Mouse (Mus musculus) cerebellum, postnatal 4 days (tissue): ENCODE measurements around the gene Msgn1.

ENCODE experiments used
- DNase-seq, 2 experiments: peaks; one replicate each; pipeline ENCODE4 v3.0.0; 2022; ENCODE audit warnings: low spot score in 2 of 2, mixed read lengths in 1 of 2

Gene Msgn1

DNA sequence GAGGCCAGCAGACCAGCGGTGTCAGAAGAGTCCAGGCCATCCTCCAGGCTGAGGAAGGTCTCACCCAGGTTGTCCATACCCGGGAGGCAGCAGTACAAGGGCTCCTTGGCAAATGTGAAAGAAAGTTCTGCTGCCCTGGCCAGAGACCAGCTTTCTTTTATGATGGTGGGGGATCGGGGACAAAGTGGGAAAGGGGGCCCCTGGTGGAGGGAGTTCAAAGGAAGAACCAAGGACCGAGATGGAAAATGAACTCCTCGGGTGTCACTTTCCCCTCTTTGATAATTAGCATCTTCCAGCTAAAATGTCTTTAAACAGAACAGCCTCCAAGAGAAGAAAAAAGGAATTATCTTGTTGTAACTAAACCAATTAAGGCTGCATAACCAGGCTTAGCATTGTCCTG lies at the start of gene Msgn1:
Msgn1 (minus strand) TSS at position 101 of the 400 bp plus-strand sequence.
- no peak for DNase-seq

- DNase-seq: no peak
Observed at GRCm38 (mm10) chr12:11250322-11250721, 41.5 kb upstream of the Msgn1 start.

GRCm38 (mm10) chr12:11247460-11247859 lies 38.7 kb upstream of the Msgn1 start:
- no peak for DNase-seq

DNA sequence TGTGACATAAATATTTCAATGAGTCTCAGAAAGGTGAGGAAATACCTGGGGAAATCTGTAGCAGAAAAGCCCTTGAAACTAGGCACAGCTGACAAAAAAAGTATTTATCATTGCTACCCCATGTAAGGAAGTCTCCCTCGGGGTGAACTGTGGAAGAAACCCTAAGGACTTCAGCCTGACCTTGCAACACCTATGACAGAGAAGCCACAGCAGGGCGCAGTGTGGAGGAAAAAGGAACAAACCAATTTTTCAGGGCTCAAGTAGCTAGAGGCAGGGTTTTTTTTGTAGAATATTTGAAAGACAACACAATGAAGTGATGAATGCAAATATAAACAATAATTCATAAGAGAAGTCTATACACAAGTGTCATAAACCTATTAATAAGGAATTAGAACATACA lies 27.2 kb upstream of the Msgn1 start:
- no peak for DNase-seq

GRCm38 (mm10) chr12:11230267-11230666 lies 21.5 kb upstream of the Msgn1 start:
- no peak for DNase-seq

DNA sequence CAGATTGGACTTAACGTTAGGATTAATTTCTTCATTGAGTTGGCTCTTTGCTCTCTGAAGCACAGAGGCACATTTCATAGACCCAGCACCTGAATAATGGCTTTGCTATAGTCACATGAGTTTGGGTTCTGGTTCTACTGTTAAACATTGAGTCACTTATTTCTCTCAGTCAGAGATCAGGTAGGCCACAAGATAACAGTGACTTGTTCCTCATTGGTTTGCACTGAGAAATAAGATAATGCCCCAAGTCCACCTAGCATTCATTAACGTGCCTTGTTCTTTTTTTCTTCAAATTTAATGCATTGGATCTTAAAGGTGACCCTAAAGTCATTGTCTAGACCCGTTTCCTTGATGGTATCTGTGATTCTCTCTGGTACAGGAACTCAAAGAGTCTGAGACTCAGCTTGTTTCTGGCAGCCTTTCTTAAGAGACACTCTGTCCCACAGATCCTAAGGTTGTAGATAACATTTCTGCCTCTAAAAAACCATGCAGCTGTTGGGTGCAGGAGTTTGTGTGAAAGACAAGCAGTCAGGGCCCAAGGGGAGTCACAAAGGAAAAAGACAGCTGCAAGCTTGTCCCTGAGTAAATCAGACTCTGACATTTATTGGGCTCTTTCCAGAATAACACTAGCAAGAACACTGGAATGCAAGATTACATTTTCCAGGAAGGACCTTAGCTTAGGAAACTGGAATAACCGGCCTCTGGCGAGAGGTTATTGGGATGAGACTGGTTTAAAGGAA lies 17.9 kb upstream of the Msgn1 start:
- no peak for DNase-seq

- no peak for DNase-seq
Observed at GRCm38 (mm10) chr12:11226123-11226522, 17.4 kb upstream of the Msgn1 start.

DNA sequence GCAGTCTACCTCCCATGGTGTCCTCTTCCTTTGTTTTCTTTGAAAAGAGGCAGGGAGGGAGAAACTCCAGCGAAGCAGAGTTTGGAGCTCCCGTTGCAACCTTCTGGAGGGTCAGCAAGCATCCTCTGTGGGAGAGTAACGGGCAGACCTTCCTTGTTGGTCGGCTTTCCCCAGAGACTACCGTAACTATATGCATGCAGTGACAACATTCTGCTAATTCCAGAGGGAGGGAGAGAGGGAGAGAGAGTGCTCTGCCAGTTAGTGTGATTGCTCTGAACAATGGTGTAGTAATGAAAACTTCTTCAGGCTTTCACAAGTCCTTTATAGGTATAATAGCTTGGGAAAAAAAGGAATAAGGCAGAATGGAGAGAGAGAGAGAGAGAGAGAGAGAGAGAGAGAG lies 15.9 kb upstream of the Msgn1 start:
- DNase-seq: no peak

- DNase-seq: no peak
Observed at GRCm38 (mm10) chr12:11223090-11223489, 14.3 kb upstream of the Msgn1 start.

- no peak for DNase-seq
Observed at GRCm38 (mm10) chr12:11222566-11222965, 13.8 kb upstream of the Msgn1 start.

GRCm38 (mm10) chr12:11221524-11222330 lies 13.0 kb upstream of the Msgn1 start:
- no peak for DNase-seq

GRCm38 (mm10) chr12:11217726-11218250 lies 9.0 kb upstream of the Msgn1 start:
- DNase-seq: no peak

DNA sequence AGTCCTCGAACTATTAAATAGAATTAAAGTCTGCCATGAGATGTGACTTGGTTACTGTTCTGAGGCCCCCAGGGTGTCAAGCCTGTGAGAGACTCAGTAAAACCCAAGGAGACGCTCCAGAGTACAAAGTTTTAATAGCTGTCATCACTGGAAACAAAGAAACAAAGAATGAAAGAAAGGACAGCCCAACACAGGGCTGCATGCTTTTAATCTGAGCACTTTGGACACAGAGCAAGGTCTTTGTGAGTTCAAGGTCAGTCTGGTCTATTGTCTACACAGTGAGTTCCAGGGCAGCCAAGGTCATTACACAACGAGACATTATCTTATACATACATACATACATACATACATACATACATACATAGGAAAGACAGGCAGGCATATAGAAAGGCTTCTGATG lies 7.7 kb upstream of the Msgn1 start:
- DNase-seq: no peak

DNA sequence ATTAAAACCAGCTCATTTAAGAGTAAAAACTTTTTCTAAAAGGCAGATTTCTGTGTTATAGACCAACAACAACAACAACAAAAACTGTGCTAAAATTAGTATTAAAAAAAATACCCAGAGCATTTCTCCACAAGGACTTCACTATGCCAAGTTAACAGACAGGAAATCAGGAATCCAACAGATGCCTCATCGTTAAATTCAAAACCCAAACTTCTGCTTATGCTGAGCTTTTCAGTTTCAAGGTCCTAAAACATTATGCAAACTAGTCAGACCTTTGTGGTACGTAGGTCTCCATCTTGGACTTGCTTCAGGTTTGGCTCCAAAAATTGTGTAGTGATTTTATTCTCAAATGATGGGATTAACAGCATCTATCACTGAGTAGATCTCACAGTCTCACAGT lies 6.8 kb upstream of the Msgn1 start:
- DNase-seq: no peak

DNA sequence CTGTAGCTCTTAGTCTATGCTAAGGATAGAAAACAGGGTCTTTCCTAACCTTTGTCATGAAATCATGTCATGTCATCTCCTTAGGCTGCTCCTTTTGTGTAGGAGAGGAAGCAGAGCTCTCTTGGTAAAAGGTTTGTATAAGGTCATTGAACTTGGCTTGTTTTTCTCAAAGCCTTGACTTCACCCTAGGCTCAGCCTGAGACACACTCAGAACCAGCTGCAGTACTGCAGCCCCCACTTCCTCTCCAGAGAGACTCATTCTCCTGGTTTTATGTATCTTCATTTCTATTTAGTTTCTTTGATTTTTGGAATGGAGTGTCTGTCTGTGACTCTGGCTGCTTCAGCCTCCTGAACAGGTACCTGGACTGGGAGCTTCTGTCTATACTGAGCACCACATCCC lies 6.0 kb upstream of the Msgn1 start:
- DNase-seq: no peak

- no peak for DNase-seq
Observed at GRCm38 (mm10) chr12:11212881-11213280, 4.1 kb upstream of the Msgn1 start.

GRCm38 (mm10) chr12:11210361-11210760 lies 1.6 kb upstream of the Msgn1 start:
- no peak for DNase-seq

DNA sequence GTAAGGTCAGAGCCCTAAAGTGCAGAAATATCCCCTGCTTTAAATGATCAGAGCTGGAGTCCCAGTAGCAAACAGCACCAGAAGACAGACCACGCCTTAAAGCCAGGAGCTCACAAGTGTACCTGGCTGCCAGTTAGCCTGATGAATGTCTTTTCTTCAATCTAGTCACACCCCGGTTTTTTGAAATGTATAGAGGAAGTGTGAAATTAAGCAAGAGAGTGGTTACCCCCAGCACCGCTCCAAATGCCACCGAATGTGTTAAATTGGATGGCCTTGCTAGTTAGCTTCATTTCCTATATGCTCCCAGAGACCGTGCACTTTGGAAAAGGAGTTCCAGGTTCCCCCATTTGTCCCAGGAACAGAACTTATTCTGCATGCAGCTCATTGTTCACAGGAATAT lies 864 bp upstream of the Msgn1 start:
- DNase-seq: no peak

- no peak for DNase-seq
Observed at GRCm38 (mm10) chr12:11206321-11206720, 2.5 kb downstream of the Msgn1 start.

DNA sequence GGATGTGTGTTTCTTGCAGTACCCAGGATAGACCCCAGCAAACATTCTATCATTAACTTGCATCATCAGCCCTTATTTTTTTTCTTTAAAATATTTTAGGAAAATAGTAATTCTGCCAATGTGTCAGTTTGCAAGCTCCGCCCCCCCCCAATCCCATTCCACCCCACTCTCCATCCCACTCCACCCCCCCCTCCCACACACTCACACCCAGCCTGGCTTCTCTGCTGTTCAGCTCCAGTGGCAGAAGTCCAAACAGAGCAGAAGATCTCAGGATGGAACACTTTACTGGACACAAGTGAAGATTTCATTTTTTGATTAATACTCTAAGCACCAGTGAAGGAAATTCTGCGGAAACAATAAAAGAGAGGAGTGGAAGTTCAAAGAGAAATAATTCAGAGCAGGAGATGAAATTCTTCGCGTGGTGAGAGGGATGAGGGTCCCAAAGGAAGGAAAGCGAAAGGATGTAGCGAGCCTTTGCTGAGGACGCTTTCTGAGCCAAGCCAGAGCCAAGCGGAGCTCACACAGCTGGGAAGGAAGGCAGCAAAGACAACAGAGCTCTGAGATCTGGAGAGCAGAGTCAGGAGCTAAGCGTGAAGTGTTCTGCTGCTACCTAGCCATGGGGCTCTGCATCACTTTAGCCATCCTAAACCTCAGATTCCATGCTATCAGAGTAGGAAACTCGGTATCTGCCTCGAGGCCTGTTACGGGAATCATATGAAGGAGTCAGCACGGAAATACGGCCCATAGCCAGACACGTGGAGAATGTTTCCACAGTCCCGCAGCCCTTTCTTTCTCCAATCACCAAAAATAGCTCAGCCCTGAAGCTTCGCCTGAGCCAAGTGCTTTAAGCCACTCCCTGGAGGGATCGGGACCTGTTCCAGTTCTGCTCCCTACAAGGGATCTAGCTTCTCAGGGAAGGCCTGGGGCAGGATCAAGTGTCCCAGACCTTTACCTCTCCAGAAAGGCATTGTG lies 4.8 kb downstream of the Msgn1 start:
- DNase-seq: no peak

DNA sequence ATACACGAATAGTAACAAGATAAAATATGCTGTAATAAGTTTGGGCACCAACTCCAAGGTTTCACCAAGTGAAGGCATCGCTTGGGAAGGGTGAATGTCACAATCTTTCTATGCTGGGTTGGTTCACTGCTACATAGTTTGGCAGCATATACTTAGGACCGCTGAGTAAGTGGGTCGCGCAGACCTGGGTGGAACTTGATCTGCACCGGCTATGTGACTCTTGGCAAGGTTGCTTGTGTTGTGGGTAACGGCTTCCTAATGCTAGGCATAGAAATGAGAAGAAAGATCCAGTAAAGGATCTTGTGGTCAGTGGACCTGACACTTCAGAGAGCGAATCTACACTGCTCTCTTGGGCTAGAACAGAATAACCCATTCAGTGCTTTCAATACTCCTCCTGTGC lies 6.3 kb downstream of the Msgn1 start:
- no peak for DNase-seq

DNA sequence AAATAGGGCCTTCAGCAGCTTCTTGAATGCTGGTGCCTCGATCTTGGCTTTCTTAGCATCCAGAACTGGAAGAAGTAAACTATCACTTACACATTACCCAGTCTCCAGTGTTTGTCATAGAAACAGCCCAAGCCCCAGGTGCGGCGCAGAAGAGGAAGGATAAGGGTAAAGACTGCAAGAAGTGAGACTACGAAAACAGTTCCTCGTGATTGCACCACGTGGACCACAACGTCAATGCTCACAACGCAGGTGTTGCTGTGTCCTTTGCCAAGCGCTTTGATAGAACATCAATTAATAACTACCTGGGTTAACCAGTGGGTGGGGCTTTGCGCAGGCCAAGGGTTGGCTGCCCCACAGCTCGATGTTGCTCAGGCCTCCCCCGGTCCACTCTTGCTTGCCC lies 8.1 kb downstream of the Msgn1 start:
- no peak for DNase-seq
